Mouse (Mus musculus) retina, embryonic 14.5 days (tissue): ENCODE measurements around the gene 1700001P01Rik.

Experiments used
- DNase-seq: peaks from one replicate; pipeline ENCODE4 v3.0.0-alpha.2; 2015; ENCODE audit warnings: low spot score

1700001P01Rik gene

GRCm38 (mm10) chr11:97775808-97776496, at the start of gene 1700001P01Rik:
TSS of gene 1700001P01Rik (minus strand) at chr11:97775918.
- DNase-seq, result no peak

GRCm38 (mm10) chr11:97825295-97825694, 49.6 kb upstream of the 1700001P01Rik start:
- no peak for DNase-seq

GRCm38 (mm10) chr11:97824895-97825294, 49.2 kb upstream of the 1700001P01Rik start:
- no peak for DNase-seq

DNA sequence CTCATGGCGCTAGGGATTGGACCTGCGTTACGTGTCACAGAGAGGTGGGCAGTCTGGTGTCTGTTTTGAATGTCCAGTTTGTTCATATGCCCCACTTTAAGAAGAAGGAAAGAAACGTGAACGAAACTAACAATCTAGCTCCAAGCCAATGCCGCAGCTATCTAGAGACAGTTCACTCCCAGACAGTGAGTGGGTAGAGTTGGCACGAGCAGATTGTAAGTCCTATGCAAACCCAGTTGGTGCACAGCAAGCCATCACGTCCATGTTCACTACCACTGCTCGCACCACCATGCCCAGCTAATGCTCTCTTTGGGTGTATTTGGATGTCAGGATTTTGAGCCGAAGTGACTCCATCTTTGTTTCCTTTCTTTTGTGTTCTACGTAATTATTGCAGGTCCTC, 48.5 kb upstream of the 1700001P01Rik start:
- DNase-seq, result no peak

- no peak for DNase-seq
Measured at GRCm38 (mm10) chr11:97822840-97823603, 47.3 kb upstream of the 1700001P01Rik start.

DNA sequence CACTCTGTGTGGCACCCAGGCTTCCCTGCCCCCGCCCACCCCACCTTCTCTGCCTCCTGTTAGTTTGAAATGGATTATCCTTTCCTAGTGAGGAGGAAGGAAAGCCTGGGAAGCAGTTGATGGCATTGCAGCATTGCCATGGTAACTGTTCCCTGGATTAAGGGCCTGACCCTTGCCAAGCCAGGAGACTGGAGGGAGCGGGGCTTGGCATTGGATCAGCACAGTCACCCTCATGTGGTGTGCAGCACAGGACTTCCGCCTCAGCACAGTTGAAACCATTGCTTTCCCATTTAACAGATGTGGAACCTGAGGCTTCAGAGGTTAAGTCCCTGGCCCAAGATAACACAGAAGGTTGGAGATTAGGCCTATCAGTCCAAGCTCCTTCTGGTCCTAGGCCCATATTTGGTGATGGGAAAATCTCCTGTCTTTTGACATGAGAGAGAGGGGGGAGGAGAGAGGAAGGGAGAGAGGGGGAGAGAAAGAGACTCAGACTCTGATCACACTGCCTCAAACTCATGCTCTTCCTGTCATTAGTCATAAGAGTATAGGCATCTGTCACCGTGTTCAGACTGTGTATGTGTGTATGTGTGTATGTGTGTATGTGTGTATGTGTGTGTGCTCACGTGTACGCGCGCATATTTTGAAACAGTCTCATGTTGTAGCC, 45.8 kb upstream of the 1700001P01Rik start:
- no peak for DNase-seq

DNA sequence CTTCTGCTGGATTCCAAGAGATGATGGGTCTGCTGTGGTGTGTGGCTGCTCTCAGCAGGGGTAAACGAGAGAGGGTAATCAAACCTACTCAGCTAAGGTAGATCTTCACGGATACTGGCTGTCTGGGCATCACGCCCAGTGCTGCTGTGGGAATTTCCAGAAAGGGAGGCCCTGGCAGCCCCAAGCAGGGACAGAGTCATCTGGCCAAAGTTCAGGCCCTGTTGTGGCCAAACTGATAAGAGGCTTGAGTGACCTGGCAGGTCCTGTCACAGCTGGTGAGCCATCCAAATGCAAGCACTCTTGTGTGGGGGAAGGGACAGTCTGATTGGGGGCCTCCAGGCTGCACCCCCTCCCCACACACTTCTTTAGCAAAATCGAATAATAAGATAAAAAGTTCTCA, 45.1 kb upstream of the 1700001P01Rik start:
- DNase-seq, result no peak

GRCm38 (mm10) chr11:97819923-97820322, 44.2 kb upstream of the 1700001P01Rik start:
- no peak for DNase-seq

DNA sequence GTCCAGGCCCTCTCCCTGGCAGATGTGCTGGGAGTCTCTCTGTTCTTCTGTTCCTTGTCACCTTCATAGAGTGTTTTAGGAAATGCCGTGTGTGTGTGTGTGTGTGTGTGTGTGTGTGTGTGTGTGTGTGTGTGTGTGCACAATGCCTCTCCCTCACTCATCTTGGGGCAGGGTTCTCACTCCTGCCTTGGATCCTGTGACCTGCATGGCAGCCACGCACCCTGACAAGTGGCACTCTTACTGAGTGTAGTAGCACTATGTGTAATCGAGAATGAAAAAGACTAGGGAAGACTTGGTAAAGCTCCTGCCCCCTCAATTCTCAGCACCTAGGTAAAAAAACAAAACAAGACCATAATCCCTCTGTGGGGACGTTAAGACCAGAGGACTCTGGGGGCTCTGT, 43.4 kb upstream of the 1700001P01Rik start:
- DNase-seq, result no peak

DNA sequence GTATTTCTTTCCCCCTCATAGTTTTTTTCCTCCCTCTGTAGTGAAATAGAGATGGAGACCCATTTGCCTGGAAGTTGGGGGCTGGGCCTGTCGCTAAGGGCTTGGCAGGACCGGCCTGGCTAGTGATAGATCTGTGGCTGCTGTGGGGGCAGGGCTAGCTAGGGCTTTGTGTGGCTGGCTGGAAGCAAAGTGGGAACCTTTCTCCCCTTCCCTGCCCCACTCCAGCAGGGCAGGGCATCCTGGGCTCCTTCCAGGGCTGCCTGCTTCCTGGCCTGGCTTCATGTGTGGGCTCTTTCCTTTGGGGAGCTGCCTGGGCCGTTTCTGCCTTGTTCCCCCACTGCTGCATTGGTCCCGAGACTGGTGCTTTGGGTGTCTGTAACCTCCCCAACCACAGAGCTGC, 42.9 kb upstream of the 1700001P01Rik start:
- peak; percentile 55 for DNase-seq

GRCm38 (mm10) chr11:97818003-97818402, 42.3 kb upstream of the 1700001P01Rik start:
- DNase-seq, result no peak

DNA sequence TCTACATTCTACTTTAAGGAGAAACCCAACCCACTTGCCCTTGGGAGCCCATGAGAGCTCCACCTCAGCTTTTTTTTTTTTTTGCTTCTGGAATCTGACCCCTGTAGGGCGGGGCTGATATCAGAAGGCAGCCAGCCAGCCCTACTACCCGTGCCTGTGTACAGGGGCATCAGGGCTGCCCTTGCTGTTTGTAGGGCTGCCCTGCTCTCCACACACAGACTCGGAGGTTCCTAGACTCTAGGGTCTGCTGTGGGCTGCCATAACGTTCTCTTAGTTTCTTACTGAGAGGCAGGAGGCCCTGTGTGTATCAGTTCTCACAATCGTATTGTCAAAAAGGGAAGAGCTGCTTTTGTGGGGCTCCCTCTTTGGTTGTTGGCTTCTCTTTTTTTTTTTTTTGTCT, 41.7 kb upstream of the 1700001P01Rik start:
- DNase-seq, result no peak

DNA sequence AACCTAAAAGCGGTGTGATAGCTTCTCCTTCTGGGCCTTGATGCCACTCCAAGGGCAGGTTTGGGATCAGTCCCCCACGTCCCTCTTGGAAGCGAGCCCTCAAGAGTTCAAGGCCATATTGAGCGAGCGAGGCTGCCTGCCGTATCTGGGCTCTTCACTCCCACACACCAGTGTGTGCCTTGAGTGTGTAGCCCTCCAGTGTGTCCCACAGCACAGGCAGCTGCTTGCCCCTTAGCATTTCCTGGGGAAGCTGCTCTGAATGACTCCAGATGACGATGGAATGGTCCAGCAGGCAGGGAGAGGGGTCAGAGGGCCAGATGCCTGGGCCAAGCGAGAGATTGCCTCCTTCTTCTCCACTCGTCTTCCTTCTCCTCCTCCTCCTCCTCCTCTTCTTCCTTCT, 41.2 kb upstream of the 1700001P01Rik start:
- DNase-seq, result no peak

DNA sequence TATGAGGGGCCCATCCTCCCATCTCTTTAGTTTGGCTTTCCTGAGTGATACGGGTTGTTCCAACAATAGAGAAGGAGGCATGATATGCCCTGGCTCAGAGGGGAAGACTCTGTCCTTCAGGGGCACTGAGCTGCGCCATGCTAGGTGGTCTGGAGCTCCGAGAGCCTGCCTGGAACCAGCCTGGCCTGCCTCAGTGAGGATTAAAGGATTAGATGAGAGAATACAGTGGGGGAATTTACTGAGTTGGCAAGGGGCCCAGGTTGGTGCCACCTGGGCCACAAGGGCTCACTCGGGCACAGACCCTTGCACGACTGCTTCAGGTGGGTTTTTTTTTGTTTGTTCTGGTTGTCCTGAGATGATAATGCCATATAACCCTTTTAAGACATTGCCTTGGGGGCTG, 40.5 kb upstream of the 1700001P01Rik start:
- DNase-seq, result no peak

DNA sequence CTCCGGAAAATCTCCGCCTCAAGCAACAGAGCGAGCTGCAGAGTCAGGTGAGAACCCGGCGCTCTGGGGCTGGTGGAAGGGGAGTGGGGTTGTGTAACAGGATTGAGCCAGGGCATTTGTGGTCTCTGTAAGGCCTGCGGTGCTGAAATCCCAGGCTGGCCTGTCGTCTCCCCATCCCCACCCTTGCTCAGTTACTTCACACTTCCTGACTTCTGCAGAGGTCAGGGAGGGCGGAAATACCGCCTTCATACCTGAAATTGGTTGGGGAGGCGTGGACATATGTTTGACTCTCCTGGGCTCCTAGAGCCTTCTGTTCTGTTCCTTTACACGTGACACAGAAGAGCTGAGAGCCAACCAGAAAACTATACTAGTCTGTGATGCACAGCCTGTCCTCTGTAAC, 40.0 kb upstream of the 1700001P01Rik start:
- no peak for DNase-seq

GRCm38 (mm10) chr11:97813746-97814515, 38.2 kb upstream of the 1700001P01Rik start:
- no peak for DNase-seq

DNA sequence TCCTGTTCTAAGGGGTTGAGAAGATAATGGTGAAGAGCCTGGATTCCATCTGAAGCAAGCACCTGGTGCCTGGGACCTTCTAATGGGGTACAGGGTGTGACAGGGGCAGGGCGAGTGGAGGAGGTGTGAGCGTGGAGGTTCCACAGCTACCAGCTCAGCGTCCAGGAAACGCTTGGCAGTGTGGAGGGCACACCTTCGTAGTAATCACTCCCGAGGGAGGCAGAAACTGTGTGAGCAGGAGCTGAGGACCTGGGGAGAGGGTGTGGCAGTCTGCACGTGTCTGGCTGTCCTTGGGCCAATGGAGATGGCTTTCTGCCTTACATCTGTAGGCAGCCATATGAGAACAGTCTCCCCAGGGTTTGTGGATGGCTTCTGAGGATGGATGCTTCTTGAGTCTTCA, 37.4 kb upstream of the 1700001P01Rik start:
- no peak for DNase-seq

- DNase-seq, result peak; percentile 67
Measured at GRCm38 (mm10) chr11:97812491-97812921, 36.8 kb upstream of the 1700001P01Rik start.

GRCm38 (mm10) chr11:97811569-97812362, 36.0 kb upstream of the 1700001P01Rik start:
- DNase-seq, result no peak

- DNase-seq, result no peak
Measured at GRCm38 (mm10) chr11:97810970-97811369, 35.3 kb upstream of the 1700001P01Rik start.

DNA sequence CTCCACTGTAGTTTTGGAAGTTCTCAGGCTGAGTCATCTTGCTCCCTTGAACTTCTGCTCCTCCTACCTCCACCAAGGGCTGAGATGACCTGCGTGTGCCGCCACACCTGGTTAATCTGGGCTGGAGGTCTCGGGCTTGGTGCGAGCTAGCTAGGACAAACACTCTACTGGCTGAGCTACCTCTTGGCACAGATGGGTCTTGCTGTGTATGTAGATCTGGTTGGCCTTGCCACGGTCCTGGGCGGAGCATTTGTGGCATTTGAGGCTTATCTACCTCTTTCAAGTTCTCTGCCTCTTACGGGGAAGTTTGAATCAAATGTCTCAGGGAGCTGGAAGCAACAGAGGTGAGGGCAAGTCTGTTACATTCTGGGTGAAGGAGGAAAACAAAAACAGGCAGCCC, 34.6 kb upstream of the 1700001P01Rik start:
- no peak for DNase-seq
